Mouse (Mus musculus) spleen, adult 2 months (tissue): ENCODE measurements around the gene Ugt1a8. TPM values are rescaled to one million over a fixed set of nuclear protein-coding genes. Genes with fewer than 3 reads are reported as not detected.

Experiments used
- DNase-seq, 2 experiments: peaks; one replicate each; pipeline versions ENCODE4 v3.0.0 to v3.0.0-alpha.2; 2012 to 2021; ENCODE audit warnings: low spot score in 2 of 2, low read depth in 1 of 2
- H3K27ac ChIP-seq: fragments of 200-500 bp; 2 replicates; pipeline ENCODE4 v1.5.1; 2012; ENCODE audit warnings: low read length, inconsistent platforms; ENCODE audit not compliant: insufficient read depth
- H3K27me3 ChIP-seq: fragments of 200-500 bp; 2 replicates; pipeline ENCODE4 v1.6.1; 2012; ENCODE audit warnings: mild to moderate bottlenecking, moderate library complexity, low read length, inconsistent platforms; ENCODE audit not compliant: control insufficient read depth, insufficient read depth
- H3K36me3 ChIP-seq: fragments of 200-500 bp; 2 replicates; pipeline ENCODE4 v1.6.1; 2012; ENCODE audit warnings: mild to moderate bottlenecking, low read length, inconsistent platforms; ENCODE audit not compliant: control insufficient read depth, insufficient read depth
- H3K4me1 ChIP-seq: fragments of 200-500 bp; 2 replicates; pipeline ENCODE4 v1.6.1; 2011; ENCODE audit warnings: inconsistent platforms; ENCODE audit not compliant: control insufficient read depth, insufficient read depth, insufficient read length
- H3K4me3 ChIP-seq: fragments of 200-500 bp; 2 replicates; pipeline ENCODE4 v1.5.1; 2011; ENCODE audit warnings: mild to moderate bottlenecking, inconsistent platforms; ENCODE audit not compliant: insufficient read depth, insufficient read length; ENCODE audit errors: extremely low read depth
- CTCF ChIP-seq: fragments of 200-500 bp; IDR thresholded peaks from 2 replicates; pipeline ENCODE4 v1.5.1; 2011; ENCODE audit warnings: mild to moderate bottlenecking, inconsistent platforms; ENCODE audit not compliant: insufficient read depth, insufficient read length, insufficient replicate concordance; ENCODE audit errors: extremely low read depth
- POLR2A ChIP-seq: fragments of 200-500 bp; IDR thresholded peaks from 2 replicates; pipeline ENCODE4 v1.6.1; 2011; ENCODE audit warnings: low read depth, low read length, inconsistent platforms
- WGBS: fragments of 180-500 bp; shearing (Covaris S2); methylation state at CpG from one replicate; pipeline ENCODE4 v1.1.7; 2018; 5-methylcytosine and 5-hydroxymethylcytosine counted together
- polyA plus RNA-seq: library from polyadenylated mRNA; depleted of rRNA; stranded (reverse); fragments of >200 nt; gene quantifications from 2 replicates; pipeline ENCODE4 v1.2.3, GENCODE M21; 2012

Ugt1a8 gene
- polyA plus RNA-seq, 1 experiment, result not detected

DNA sequence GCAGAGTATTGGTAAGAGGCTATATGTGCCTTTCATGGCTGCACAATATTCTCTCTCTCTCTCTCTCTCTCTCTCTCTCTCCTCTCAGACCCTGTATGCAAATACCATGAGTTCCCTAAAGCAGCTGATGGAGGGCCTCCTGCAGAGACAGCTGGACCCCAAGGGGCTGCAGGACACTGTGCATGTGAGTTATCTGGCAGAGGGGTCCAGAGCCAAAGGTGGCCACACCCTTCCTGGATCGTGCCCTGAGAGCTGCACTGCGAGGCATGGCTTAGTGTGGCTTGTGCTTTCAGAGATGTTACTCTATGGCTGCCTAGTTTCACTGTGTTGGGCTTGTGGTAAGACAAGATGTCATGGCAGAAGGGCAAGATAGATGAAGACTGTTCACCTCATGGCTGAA lies 160.0 kb downstream of the Ugt1a8 start:
- no peak for TF ChIP-seq CTCF
- TF ChIP-seq POLR2A, result no peak
- H3K4me3 ChIP-seq, result no peak overlapping the region
- no peaks in the 10 kb centered on the region for H3K36me3 ChIP-seq
- no peaks in the 10 kb centered on the region for H3K27me3 ChIP-seq
- H3K4me1 ChIP-seq, result no peaks in the 10 kb centered on the region; the same call in 1 of the 2 replicates
- no peak overlapping the region for H3K27ac ChIP-seq
- DNase-seq, result no peak
- WGBS, result 51% methylated on average over 2 of the region's 2 CpGs

DNA sequence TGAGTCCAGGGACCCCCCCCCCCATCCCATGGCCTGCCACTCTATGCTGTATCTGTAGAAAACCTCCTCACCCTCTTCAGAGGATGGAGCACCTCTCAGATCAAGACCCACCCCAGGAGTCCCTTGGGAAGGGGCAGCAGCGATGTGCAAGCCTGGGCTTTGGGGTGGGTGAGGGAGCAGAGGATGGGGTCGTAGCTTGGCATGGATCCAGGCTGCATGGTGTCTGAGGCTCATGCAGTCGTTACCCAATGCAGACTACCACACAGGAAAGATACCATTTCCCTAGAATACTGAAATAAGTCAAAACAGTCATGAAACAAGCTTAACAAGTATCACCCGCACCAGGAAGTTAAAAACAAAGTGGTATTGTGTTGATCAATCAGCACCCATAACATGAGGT lies 161.0 kb downstream of the Ugt1a8 start:
- TF ChIP-seq CTCF, result no peak
- TF ChIP-seq POLR2A, result no peak
- Histone ChIP-seq H3K4me1 (peaks cover 9% of the 10 kb centered on the region; the same call in 1 of the 2 replicates), H3K4me3 (no peak overlapping the region), H3K27ac (no peak overlapping the region), H3K36me3 (no peaks in the 10 kb centered on the region), H3K27me3 (no peaks in the 10 kb centered on the region)
- 59% methylated on average over 4 of the region's 4 CpGs for WGBS
- DNase-seq, result no peak

DNA sequence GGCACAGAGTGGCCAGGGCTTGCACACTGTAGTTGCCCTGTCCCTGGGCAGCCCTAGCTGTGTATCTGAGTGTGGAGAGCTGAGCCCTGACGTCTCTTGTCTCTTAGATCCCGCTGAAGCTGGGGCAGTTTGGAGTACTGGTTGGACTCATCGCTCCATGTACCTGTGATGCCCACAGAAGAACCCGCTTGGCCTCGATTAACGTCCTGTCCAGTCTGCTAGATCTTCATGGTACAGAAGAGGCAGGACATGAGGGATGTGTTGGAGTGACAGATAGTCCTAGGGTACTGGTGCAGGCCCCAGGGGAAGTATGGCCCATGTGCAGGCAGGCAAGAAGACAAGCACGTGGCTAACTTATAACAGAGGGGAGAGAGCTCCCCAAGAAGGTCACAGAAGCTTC lies 162.0 kb downstream of the Ugt1a8 start:
- H3K36me3 ChIP-seq, result no peaks in the 10 kb centered on the region
- H3K4me1 ChIP-seq, result peaks cover 10% of the 10 kb centered on the region; the same call in 1 of the 2 replicates
- TF ChIP-seq POLR2A, result no peak
- no peak for TF ChIP-seq CTCF
- DNase-seq, result no peak
- WGBS, result 80% methylated on average over 7 of the region's 7 CpGs
- no peak overlapping the region for H3K4me3 ChIP-seq
- H3K27ac ChIP-seq, result no peak overlapping the region
- no peaks in the 10 kb centered on the region for H3K27me3 ChIP-seq

GRCm38 (mm10) chr1:88250023-88250422 lies 162.4 kb downstream of the Ugt1a8 start:
- 84% methylated on average over 5 of the region's 5 CpGs for WGBS
- no peak overlapping the region for H3K27ac ChIP-seq
- no peak overlapping the region for H3K4me3 ChIP-seq
- TF ChIP-seq CTCF (no peak), POLR2A (no peak)
- no peaks in the 10 kb centered on the region for H3K36me3 ChIP-seq
- no peaks in the 10 kb centered on the region for H3K27me3 ChIP-seq
- H3K4me1 ChIP-seq, result peaks cover 10% of the 10 kb centered on the region; the same call in 1 of the 2 replicates
- no peak for DNase-seq

GRCm38 (mm10) chr1:88253106-88253505 lies 165.5 kb downstream of the Ugt1a8 start:
- Histone ChIP-seq H3K36me3 (no peaks in the 10 kb centered on the region), H3K4me1 (peaks cover 10% of the 10 kb centered on the region; the same call in 1 of the 2 replicates), H3K27ac (no peak overlapping the region), H3K4me3 (no peak overlapping the region), H3K27me3 (no peaks in the 10 kb centered on the region)
- no peak for TF ChIP-seq CTCF
- no peak for TF ChIP-seq POLR2A
- 49% methylated on average over 8 of the region's 8 CpGs for WGBS
- DNase-seq, result no peak

DNA sequence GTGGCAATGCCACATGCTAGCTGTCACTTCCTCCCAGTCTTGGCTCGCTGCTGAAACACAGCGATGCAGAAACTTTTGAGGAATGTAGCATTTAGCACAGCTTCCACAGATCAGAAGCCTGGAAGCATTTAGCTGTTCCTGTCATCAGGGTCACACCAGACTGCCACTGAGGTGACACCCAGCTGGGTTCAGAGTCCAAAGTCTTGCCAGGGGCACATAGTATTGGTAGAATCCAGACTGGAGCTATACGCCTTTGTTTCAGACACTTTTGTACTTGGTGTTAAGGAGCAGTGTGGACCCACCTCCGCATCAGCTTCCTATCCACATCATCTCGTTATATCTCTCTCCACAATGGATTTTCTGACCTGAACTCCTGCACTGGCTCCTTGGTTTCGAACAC lies 165.9 kb downstream of the Ugt1a8 start:
- no peak for TF ChIP-seq POLR2A
- WGBS, result 66% methylated on average over 6 of the region's 6 CpGs
- DNase-seq, result no peak
- no peak overlapping the region for H3K4me3 ChIP-seq
- peaks cover 10% of the 10 kb centered on the region; the same call in 1 of the 2 replicates for H3K4me1 ChIP-seq
- no peaks in the 10 kb centered on the region for H3K36me3 ChIP-seq
- H3K27ac ChIP-seq, result no peak overlapping the region
- H3K27me3 ChIP-seq, result no peaks in the 10 kb centered on the region

DNA sequence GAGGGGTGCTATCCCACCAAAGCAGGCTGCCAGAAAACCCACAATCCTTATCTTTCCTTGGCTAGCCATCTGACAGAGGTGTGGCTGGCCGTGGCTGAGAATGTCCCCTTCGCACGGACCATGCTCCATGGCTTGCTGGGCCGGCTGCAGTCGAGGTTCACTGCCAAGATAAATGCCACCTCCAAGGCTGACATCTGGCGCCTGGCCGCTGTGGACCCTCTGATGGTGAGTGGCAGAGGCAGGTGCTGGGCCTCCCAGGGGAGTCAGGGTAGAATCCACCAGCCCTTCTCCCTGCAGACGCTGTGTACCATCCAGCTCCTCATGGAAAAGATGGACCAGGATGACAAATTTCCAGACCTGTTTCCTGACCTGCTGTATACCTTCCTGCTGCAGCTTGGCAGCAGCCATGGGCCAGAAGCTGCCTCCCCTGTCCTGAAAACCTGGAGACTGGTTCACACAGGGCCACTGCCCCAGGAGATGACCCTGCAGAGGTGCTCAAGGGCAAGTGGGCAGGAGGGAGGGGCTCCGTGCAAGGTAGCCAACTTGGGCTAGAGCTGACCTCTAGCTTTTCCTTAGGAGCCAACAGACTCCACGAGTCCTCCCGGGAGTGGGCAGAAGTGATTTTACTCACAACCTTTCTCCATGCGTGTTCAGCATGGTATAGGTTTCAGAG lies 167.3 kb downstream of the Ugt1a8 start:
- TF ChIP-seq CTCF (no peak), POLR2A (no peak)
- WGBS, result 80% methylated on average over 12 of the region's 12 CpGs
- H3K4me3 ChIP-seq, result no peak overlapping the region

More for the DNA sequence above, 167.3 kb downstream of the Ugt1a8 start:
- no peak overlapping the region for H3K27ac ChIP-seq
- peaks cover 18% of the 10 kb centered on the region; the same call in 1 of the 2 replicates for H3K4me1 ChIP-seq
- no peaks in the 10 kb centered on the region for H3K36me3 ChIP-seq
- DNase-seq, result no peak
- H3K27me3 ChIP-seq, result no peaks in the 10 kb centered on the region
